Mouse (Mus musculus): ENCODE results near the gene Trmt1. TPM values are rescaled to one million over a fixed set of nuclear protein-coding genes. Genes with fewer than 3 reads are reported as not detected.
"Not testable (repeated sequence)": the region's sequence is repeated elsewhere in the genome, so short reads cannot be mapped to it uniquely, and the experiment has no call there.

Gene Trmt1
- total RNA-seq, 4 experiments from 2014 or later = 91.6 to 133 (median 103) TPM

GRCm38 (mm10) chr8:84659936-84660818 is 25.9 kb upstream of the Trmt1 start:
- no peak for DNase-seq (ENCODE audit: low spot score in 2 of 2)

GRCm38 (mm10) chr8:84660819-84661457 is 25.2 kb upstream of the Trmt1 start:
- DNase-seq (ENCODE audit: low spot score in 2 of 2) = no peak

- no peak for DNase-seq (ENCODE audit: low spot score in 2 of 2)
These were observed 24.6 kb upstream of the Trmt1 start for GRCm38 (mm10) chr8:84661458-84661871.

GRCm38 (mm10) chr8:84661961-84662571 is 24.0 kb upstream of the Trmt1 start:
- no peak for DNase-seq (ENCODE audit: low spot score in 2 of 2)

- DNase-seq (ENCODE audit: low spot score in 2 of 2) = peak; percentile 91 to 92
These were observed 23.5 kb upstream of the Trmt1 start, which contains the start of gene Ier2 for GRCm38 (mm10) chr8:84662581-84663065. Ier2 (minus strand) TSS chr8:84662852.

GRCm38 (mm10) chr8:84663483-84664327 is 22.4 kb upstream of the Trmt1 start:
- DNase-seq (ENCODE audit: low spot score in 2 of 2) = peak; percentile 95 to 98

GRCm38 (mm10) chr8:84664566-84665384 is 21.3 kb upstream of the Trmt1 start:
- DNase-seq (ENCODE audit: low spot score in 2 of 2) = peak; percentile 76 to 82

GRCm38 (mm10) chr8:84665385-84665893 is 20.7 kb upstream of the Trmt1 start:
- DNase-seq (ENCODE audit: low spot score in 2 of 2) = no peak

- no peak for DNase-seq (ENCODE audit: low spot score in 2 of 2)
These were observed 18.0 kb upstream of the Trmt1 start for GRCm38 (mm10) chr8:84668081-84668480.

GRCm38 (mm10) chr8:84668731-84669485 is 17.2 kb upstream of the Trmt1 start:
- no peak for DNase-seq (ENCODE audit: low spot score in 2 of 2)

- DNase-seq (ENCODE audit: low spot score in 2 of 2) = not testable (repeated sequence)
These were observed 15.7 kb upstream of the Trmt1 start for GRCm38 (mm10) chr8:84670295-84671006.

GRCm38 (mm10) chr8:84677305-84677704 is 8.8 kb upstream of the Trmt1 start:
- DNase-seq (ENCODE audit: low spot score in 2 of 2) = no peak

GRCm38 (mm10) chr8:84681476-84681875 is 4.6 kb upstream of the Trmt1 start:
- no peak for DNase-seq (ENCODE audit: low spot score in 2 of 2)

GRCm38 (mm10) chr8:84682257-84682656 is 3.9 kb upstream of the Trmt1 start:
- no peak for DNase-seq (ENCODE audit: low spot score in 2 of 2)

GRCm38 (mm10) chr8:84684537-84684936 is 1.6 kb upstream of the Trmt1 start:
- no peak for DNase-seq (ENCODE audit: low spot score in 2 of 2)

- DNase-seq (ENCODE audit: low spot score in 2 of 2) = no peak
These were observed 1.0 kb downstream of the Trmt1 start for GRCm38 (mm10) chr8:84687003-84687704.

GRCm38 (mm10) chr8:84687705-84688100 is 1.6 kb downstream of the Trmt1 start, which contains the start of gene Nacc1:
Nacc1 (minus strand) TSS chr8:84687862.
- DNase-seq (ENCODE audit: low spot score in 2 of 2) = peak in 1 of 2 experiments; percentile 78

All from layer of hippocampus, adult 8-10 months (tissue).